Mouse (Mus musculus): ENCODE measurements around the gene Ppp1r12b.

GRCm38 (mm10) chr1:134819196-134819595 is 136.5 kb downstream of the Ppp1r12b start:
- no peak for TF ChIP-seq CTCF (IDR thresholded peaks at IDR 0.05; ENCODE audit: extremely low read depth, insufficient read depth, insufficient read length, insufficient replicate concordance)
- TF ChIP-seq POLR2A (IDR thresholded peaks at IDR 0.05; ENCODE audit: low read depth, low read length): no peak

All from spleen, adult 2 months (tissue).